Mouse (Mus musculus): ENCODE results near the gene Abhd5.

Gene Abhd5

DNA sequence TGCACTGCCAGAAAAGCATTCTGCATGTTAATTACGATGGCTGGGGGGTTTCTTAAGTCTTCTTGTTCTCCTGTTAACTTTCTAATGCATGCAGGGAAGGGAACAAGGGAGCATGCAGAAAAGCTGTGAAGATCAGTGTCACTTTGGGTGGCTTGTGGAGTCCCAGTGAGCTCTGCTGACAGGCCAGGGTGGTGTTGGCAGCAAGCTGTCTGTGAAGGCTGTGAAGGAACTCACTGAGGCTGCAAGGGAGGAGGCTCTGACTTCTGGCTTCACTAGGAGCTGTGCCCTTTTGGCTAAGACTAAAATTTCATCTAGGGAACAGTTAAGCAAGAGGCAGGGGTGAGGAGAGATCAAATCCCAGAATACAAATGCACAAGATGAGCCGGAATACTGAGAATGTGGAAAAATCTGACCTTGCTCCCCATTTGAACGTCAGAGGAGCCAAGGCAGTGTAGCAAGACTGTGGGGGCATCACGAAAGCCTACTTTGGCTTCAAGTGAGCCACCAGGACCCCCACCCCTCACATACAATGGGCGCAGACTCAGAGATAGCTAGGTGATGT lies 68.9 kb downstream of the Abhd5 start:
- DNase-seq = no peak

DNA sequence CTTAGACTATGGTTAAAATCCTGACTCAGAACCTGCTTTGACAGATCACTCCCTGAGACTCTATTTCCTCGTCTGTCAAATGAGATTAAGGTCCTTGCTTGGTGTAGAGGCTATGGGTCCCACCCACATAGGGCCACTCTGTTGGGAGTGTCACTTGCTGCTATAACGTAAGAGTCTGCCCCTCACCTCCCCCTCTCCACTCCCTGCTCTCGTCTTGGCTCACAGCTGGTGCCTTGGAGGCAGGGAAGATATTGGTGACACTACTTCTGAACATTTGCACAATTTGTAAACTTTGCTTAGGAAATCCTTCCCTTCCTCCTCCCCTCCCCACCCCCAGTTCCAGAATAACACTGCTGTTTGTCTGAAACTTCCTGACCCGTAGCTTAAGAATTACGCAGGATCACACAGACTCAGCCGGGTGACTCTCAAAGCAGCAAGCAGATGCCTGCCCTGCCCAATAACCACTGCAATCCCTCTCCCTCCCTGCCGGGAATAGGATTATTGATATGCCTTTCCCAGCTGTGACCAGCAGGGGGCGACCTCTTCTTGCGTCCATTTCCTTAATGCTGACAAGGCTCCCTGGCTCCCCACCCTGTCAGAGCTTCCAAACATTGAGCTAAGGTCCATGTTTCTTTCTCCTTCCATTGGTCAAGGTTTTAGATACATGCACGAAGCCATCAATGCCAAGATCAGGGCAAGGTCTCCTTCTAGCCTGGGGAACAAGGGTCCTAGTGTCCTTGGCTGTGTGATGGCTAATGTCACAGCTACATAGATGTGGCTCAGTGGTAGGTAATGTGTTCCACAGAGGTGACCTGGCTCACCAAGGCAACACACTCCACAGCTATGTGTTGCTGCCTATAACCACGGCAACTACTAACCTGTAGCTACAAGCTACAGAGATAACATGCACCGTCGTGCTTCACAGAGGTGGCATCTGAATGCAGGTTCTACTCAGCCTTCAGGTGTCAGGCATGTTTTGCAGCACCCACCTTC lies 69.7 kb downstream of the Abhd5 start:
- DNase-seq = peak; percentile 20

GRCm38 (mm10) chr9:122421911-122422310 lies 70.5 kb downstream of the Abhd5 start:
- DNase-seq = no peak

DNA sequence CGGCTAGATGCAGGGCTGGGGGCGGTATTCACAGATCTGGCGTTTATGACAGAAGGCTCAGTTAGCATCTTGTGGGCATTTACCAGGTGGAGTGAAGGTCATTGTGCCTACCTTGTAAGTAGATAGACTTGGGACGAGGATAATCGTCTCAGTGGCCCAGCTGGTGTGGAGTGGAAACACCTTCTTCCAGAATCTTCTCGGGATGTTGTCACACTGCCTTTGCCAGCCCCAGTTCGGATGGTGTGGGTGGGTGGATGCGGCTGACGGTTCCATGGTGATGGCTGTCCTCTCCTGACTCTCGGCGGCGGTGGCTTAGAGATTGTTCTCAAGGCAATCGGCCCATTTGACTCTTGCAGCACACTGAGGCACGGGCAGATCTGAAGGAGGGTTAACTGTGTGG lies 71.3 kb downstream of the Abhd5 start:
- DNase-seq = no peak

GRCm38 (mm10) chr9:122423146-122423545 lies 71.7 kb downstream of the Abhd5 start:
- DNase-seq = no peak

GRCm38 (mm10) chr9:122424941-122425608 lies 73.7 kb downstream of the Abhd5 start:
- DNase-seq = no peak

GRCm38 (mm10) chr9:122429058-122429649 lies 77.7 kb downstream of the Abhd5 start:
- no peak for DNase-seq

DNA sequence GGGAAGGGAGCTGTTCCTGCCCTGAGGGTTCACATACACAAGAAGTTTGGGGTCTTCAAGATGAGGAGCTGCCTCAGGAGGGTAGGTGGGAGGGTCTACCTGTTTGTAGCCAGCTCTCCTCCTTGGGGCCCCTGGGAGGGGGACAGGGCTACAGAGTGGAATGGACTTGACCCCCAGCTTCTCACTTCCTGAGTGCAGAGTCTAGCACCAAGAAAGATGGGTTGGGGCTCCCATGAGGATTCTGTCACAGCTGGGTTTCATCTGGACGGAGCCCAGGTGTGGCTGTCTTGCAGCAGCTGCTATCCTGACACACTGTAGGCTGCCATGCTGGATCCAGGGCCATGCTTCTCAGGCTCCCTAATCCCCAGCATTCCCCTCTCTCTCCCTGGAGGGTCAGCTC lies 78.3 kb downstream of the Abhd5 start:
- DNase-seq = no peak

All from cerebellum, adult 11-12 months (tissue).